Mouse (Mus musculus): Measurements from ENCODE around the gene Ccdc115.

- TF ChIP-seq CTCF (IDR thresholded peaks at IDR 0.05; ENCODE audit: low read depth) = no peak
- TF ChIP-seq EP300 (IDR thresholded peaks at IDR 0.05; ENCODE audit: low read depth) = no peak
Measured at GRCm38 (mm10) chr1:34464310-34464817, 24.9 kb upstream of the Ccdc115 start.
